In genomic region chr7:80339793-80340628, GRCm38 (mm10) we compare ENCODE assay signal across 1 mouse cellular context.
TF ChIP-seq lines count a peak whose summit lies in the region.

No protein-coding gene starts in this region.

TF ChIP-seq in MEL, 35 proteins besides CTCF, POLR2A, EP300 and RAD21 (continued from another document):
- TF ChIP-seq GATA1 (IDR thresholded peaks at IDR 0.05; ENCODE audit: low read depth, low read length) (no peak), ZNF384 (IDR thresholded peaks at IDR 0.05; ENCODE audit: low read depth, low read length) (no peak), RCOR1 (IDR thresholded peaks at IDR 0.05; ENCODE audit: low read depth, low read length) (0 out of 2 replicates have a peak, but pooled peaks have one; percentile 10), TBP (IDR thresholded peaks at IDR 0.05; ENCODE audit: low read depth, low read length) (peak; percentile 48; the same call in 1 of the 2 replicates), GABPA (IDR thresholded peaks at IDR 0.05; ENCODE audit: low read depth, low read length) (no peak), ELF1 (IDR thresholded peaks at IDR 0.05; ENCODE audit: low read depth, low read length) (0 out of 2 replicates have a peak, but pooled peaks have one; percentile 21), NELFE (IDR thresholded peaks at IDR 0.05; ENCODE audit: low read depth, low read length) (peak; percentile 87), ZMIZ1 (IDR thresholded peaks at IDR 0.05; ENCODE audit: low read depth, low read length) (peak; percentile 53; the same call in 1 of the 2 replicates), MYC (IDR thresholded peaks at IDR 0.05; ENCODE audit: low read depth, low read length) (0 out of 2 replicates have a peak, but pooled peaks have one; percentile 33), HCFC1 (IDR thresholded peaks at IDR 0.05; ENCODE audit: low read depth, low read length) (no peak; the same call in 1 of the 2 replicates), MAZ (IDR thresholded peaks at IDR 0.05; ENCODE audit: low read depth, low read length) (no peak), MAX (IDR thresholded peaks at IDR 0.05; ENCODE audit: low read length) (peak; percentile 28; the same call in 1 of the 2 replicates), ZC3H11A (IDR thresholded peaks at IDR 0.05; ENCODE audit: low read depth, low read length) (no peak), CHD1 (IDR thresholded peaks at IDR 0.05; ENCODE audit: low read depth, low read length) (no peak), UBTF (IDR thresholded peaks at IDR 0.05; ENCODE audit: borderline replicate concordance, insufficient read depth, low read depth, low read length) (no peak), USF2 (IDR thresholded peaks at IDR 0.05; ENCODE audit: borderline replicate concordance in 1 of 2, insufficient read depth in 1 of 2, low read depth in 1 of 2, low read length in 2 of 2) (no peak), BHLHE40 (IDR thresholded peaks at IDR 0.05; ENCODE audit: borderline replicate concordance, low read depth, low read length) (no peak), TCF12 (IDR thresholded peaks at IDR 0.05; ENCODE audit: low read depth, low read length) (0 out of 2 replicates have a peak, but pooled peaks have one; percentile 32), SMC3 (IDR thresholded peaks at IDR 0.05; ENCODE audit: low read depth, low read length) (peak; percentile 53), MEF2A (IDR thresholded peaks at IDR 0.05; ENCODE audit: extremely low read depth, insufficient replicate concordance, low read depth, low read length, poor library complexity, severe bottlenecking) (no peak)
TF ChIP-seq in MEL: peak in this region for 13.
